ENCODE assay signal across 20 mouse cellular contexts in the genomic region with DNA sequence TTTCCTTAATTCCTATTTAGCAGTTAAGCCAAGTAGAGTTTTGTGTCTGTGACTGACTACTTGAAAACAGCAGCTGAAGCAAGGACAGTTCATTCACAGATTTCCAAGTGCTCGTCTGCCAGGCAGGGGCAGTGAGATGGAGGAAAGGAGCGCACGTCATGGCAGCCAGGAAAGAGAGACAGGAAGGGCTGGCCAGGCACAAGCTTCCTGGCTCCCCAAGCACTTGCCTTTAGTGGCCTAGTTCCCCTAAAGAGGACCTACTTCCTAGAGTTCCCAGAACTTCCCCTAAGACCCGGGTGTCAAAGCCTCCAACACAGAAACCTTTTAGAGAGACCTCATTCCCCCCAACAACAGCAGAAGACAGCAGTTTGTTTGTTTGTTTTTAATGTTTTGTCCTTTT. TPM values are rescaled to one million over a fixed set of nuclear protein-coding genes. Genes with fewer than 3 reads are reported as not detected.
A peak's percentile ranks its signal among the peaks of the same experiment; 100 is the strongest.
DNase-seq lines count a peak whose midpoint lies in the region; ATAC-seq and TF ChIP-seq lines count a peak whose summit lies in the region.
"Had no signal": no experiment of that assay in that cellular context is flagged by ENCODE, and none has a peak within 500 bp of the region (broad histone marks: within the 10 kb centered on the region; RNA-seq: fewer than 3 reads in every experiment).

No protein-coding gene starts in this region.

- H3K4me2 ChIP-seq in heart, embryonic 13.5 days, result no peak overlapping the region
- no peak overlapping the region for H3K4me2 ChIP-seq in kidney, postnatal 0 days (ENCODE audit: low read length)
- no peak overlapping the region for H3K4me2 ChIP-seq in forebrain, embryonic 15.5 days (replicated peaks)
- H3K4me2 ChIP-seq in forebrain, postnatal 0 days (ENCODE audit: low read depth), result no peak overlapping the region
- H3K4me2 ChIP-seq: embryonic facial prominence, embryonic 13.5 days; liver, embryonic 13.5 days; stomach, embryonic 15.5 days had no signal

- no peak overlapping the region for H3K9ac ChIP-seq in heart, embryonic 13.5 days
- no peak overlapping the region for H3K9ac ChIP-seq in kidney, postnatal 0 days (ENCODE audit: low read depth, low read length)
- no peak overlapping the region for H3K9ac ChIP-seq in forebrain, embryonic 15.5 days (replicated peaks)
- no peak overlapping the region for H3K9ac ChIP-seq in forebrain, postnatal 0 days
- H3K9ac ChIP-seq: embryonic facial prominence, embryonic 13.5 days; liver, embryonic 13.5 days; stomach, embryonic 15.5 days had no signal

- TF ChIP-seq CTCF in kidney, postnatal 0 days (IDR thresholded peaks at IDR 0.05; ENCODE audit: low read depth), result no peak
- TF ChIP-seq CTCF in forebrain, postnatal 0 days (IDR thresholded peaks at IDR 0.05; ENCODE audit: low read depth), result no peak

- no peak overlapping the region for H3K4me3 ChIP-seq in heart, embryonic 13.5 days
- H3K4me3 ChIP-seq in kidney, postnatal 0 days (replicated peaks; ENCODE audit: low read depth, low read length), result no peak overlapping the region
- no peak overlapping the region for H3K4me3 ChIP-seq in forebrain, embryonic 15.5 days
- no peak overlapping the region for H3K4me3 ChIP-seq in forebrain, postnatal 0 days (ENCODE audit: low read depth, low read length)
- H3K4me3 ChIP-seq: embryonic facial prominence, embryonic 13.5 days; hindbrain, embryonic 10.5 days; left cerebral cortex, adult 2 months; liver, embryonic 13.5 days; stomach, embryonic 15.5 days had no signal

- H3K27me3 ChIP-seq in heart, embryonic 13.5 days (replicated peaks), result no peaks in the 10 kb centered on the region
- H3K27me3 ChIP-seq in kidney, postnatal 0 days (ENCODE audit: insufficient read depth, low read length), result no peaks in the 10 kb centered on the region
- H3K27me3 ChIP-seq in forebrain, embryonic 15.5 days, result no peaks in the 10 kb centered on the region
- H3K27me3 ChIP-seq in forebrain, postnatal 0 days (ENCODE audit: insufficient read depth, low read length), result no peaks in the 10 kb centered on the region
- H3K27me3 ChIP-seq: embryonic facial prominence, embryonic 13.5 days; liver, embryonic 13.5 days; stomach, embryonic 15.5 days had no signal

- WGBS in heart, embryonic 13.5 days, result 68% methylated on average over 4 of the region's 4 CpGs
- WGBS in kidney, postnatal 0 days, result 74% methylated on average over 4 of the region's 4 CpGs
- WGBS in forebrain, embryonic 15.5 days, result 89% methylated on average over 4 of the region's 4 CpGs
- WGBS in forebrain, postnatal 0 days, result 93% methylated on average over 4 of the region's 4 CpGs

- no peak for ATAC-seq in heart, embryonic 13.5 days (ENCODE audit: extremely low read depth, insufficient number of reproducible peaks, low FRiP score, low TSS enrichment)
- ATAC-seq in kidney, postnatal 0 days (replicated peaks; ENCODE audit: low FRiP score, low read depth), result no peak
- peak; percentile 86 for ATAC-seq in granulocyte monocyte progenitor cell, adult 5-6 weeks (replicated peaks; ENCODE audit: poor library complexity, severe bottlenecking)
- no peak for ATAC-seq in forebrain, embryonic 15.5 days (replicated peaks)
- no peak for ATAC-seq in forebrain, postnatal 0 days
- ATAC-seq: activated CD4-positive, CD25-positive, alpha-beta regulatory T cell, adult 4 months had no signal

- peaks cover 98% of the 10 kb centered on the region for H3K36me3 ChIP-seq in heart, embryonic 13.5 days
- H3K36me3 ChIP-seq in kidney, postnatal 0 days (ENCODE audit: insufficient read depth, low read length), result peaks cover 56% of the 10 kb centered on the region
- H3K36me3 ChIP-seq in forebrain, embryonic 15.5 days, result peaks cover 53% of the 10 kb centered on the region
- H3K36me3 ChIP-seq in forebrain, postnatal 0 days (ENCODE audit: insufficient read depth), result peaks cover 59% of the 10 kb centered on the region

- H3K9me3 ChIP-seq in heart, embryonic 13.5 days, result no peaks in the 10 kb centered on the region
- H3K9me3 ChIP-seq in kidney, postnatal 0 days (replicated peaks; ENCODE audit: low read length), result no peaks in the 10 kb centered on the region
- H3K9me3 ChIP-seq in forebrain, embryonic 15.5 days, result no peaks in the 10 kb centered on the region
- H3K9me3 ChIP-seq in forebrain, postnatal 0 days (ENCODE audit: low read length), result no peaks in the 10 kb centered on the region
- H3K9me3 ChIP-seq: embryonic facial prominence, embryonic 13.5 days; hindbrain, embryonic 10.5 days; liver, embryonic 13.5 days; stomach, embryonic 15.5 days had no signal

- H3K27ac ChIP-seq in heart, embryonic 13.5 days (replicated peaks), result peak overlapping the region; percentile 58
- peak overlapping the region; percentile 48; the same call in 1 of the 2 replicates for H3K27ac ChIP-seq in kidney, postnatal 0 days
- no peak overlapping the region for H3K27ac ChIP-seq in forebrain, embryonic 15.5 days (replicated peaks)
- H3K27ac ChIP-seq in forebrain, postnatal 0 days (ENCODE audit: low read depth, low read length), result no peak overlapping the region
- H3K27ac ChIP-seq: embryonic facial prominence, embryonic 13.5 days; hindbrain, embryonic 10.5 days; left cerebral cortex, adult 2 months; liver, embryonic 13.5 days; stomach, embryonic 15.5 days had no signal

- 0 out of 2 replicates have a peak, but pooled peaks cover 7% of the 10 kb centered on the region for H3K4me1 ChIP-seq in heart, embryonic 13.5 days
- no peaks in the 10 kb centered on the region for H3K4me1 ChIP-seq in kidney, postnatal 0 days (replicated peaks; ENCODE audit: insufficient read depth, low read length)
- H3K4me1 ChIP-seq in forebrain, embryonic 15.5 days, result no peaks in the 10 kb centered on the region
- no peaks in the 10 kb centered on the region for H3K4me1 ChIP-seq in forebrain, postnatal 0 days (ENCODE audit: insufficient read depth)
- H3K4me1 ChIP-seq: embryonic facial prominence, embryonic 13.5 days; hindbrain, embryonic 10.5 days; stomach, embryonic 15.5 days had no signal

- DNase-seq in heart, adult 9 months (ENCODE audit: low spot score in 2 of 2), result no peak
- no peak for DNase-seq in kidney, postnatal 0 days (ENCODE audit: low spot score)
- no peak for DNase-seq in kidney, postnatal 4 days
- DNase-seq in 416B (ENCODE audit: low read depth), result peak; percentile 29
- DNase-seq in forebrain, postnatal 0 days, result no peak
- DNase-seq: adrenal gland, postnatal 36 days; cerebellum, adult 9-10 months; gastrocnemius, postnatal 14 days; kidney, adult 8-10 months; liver, embryonic 13.5 days; spleen, adult 18-20 months; thymus, adult 2 months had no signal

RNA-seq across cellular contexts. Expression of a gene that starts 18.0 kb away (rescaled TPM):
- polyA plus RNA-seq in heart, embryonic 13.5 days (2015; fragmentation: Nextera tagmentation; extraction: Ambion mirVana), result 105 and 113 TPM in 2 replicates
- polyA plus RNA-seq in kidney, postnatal 0 days (2015; fragmentation: Nextera tagmentation; extraction: Ambion mirVana), result 152 and 161 TPM in 2 replicates
- total RNA-seq in granulocyte monocyte progenitor cell, adult 5-6 weeks (2014; fragmentation: Nextera tagmentation), result 45.1 and 51.5 TPM in 2 replicates
- total RNA-seq in granulocyte monocyte progenitor cell, adult 5-6 weeks (2017), result 13.2 and 15.8 TPM in 2 replicates
- polyA plus RNA-seq in forebrain, embryonic 15.5 days (2015; fragmentation: Nextera tagmentation; extraction: Ambion mirVana), result 138 and 139 TPM in 2 replicates
- total RNA-seq in forebrain, postnatal 0 days (2014; rRNA removed), result 36.6 and 40.0 TPM in 2 replicates
- 133 and 140 TPM in 2 replicates for polyA plus RNA-seq in forebrain, postnatal 0 days (2015; fragmentation: Nextera tagmentation; extraction: Ambion mirVana)

RNA-seq across cellular contexts. Expression of a gene that starts 34.5 kb away (rescaled TPM):
- 107 TPM in 2 replicates for polyA plus RNA-seq in heart, embryonic 13.5 days (2015; fragmentation: Nextera tagmentation; extraction: Ambion mirVana)
- polyA plus RNA-seq in kidney, postnatal 0 days (2015; fragmentation: Nextera tagmentation; extraction: Ambion mirVana), result 85.9 and 99.0 TPM in 2 replicates
- 28.3 and 33.5 TPM in 2 replicates for total RNA-seq in granulocyte monocyte progenitor cell, adult 5-6 weeks (2014; fragmentation: Nextera tagmentation)
- total RNA-seq in granulocyte monocyte progenitor cell, adult 5-6 weeks (2017), result 16.6 and 21.6 TPM in 2 replicates
- 95.8 and 102 TPM in 2 replicates for polyA plus RNA-seq in forebrain, embryonic 15.5 days (2015; fragmentation: Nextera tagmentation; extraction: Ambion mirVana)
- 123 and 167 TPM in 2 replicates for total RNA-seq in forebrain, postnatal 0 days (2014; rRNA removed)
- 96.1 and 109 TPM in 2 replicates for polyA plus RNA-seq in forebrain, postnatal 0 days (2015; fragmentation: Nextera tagmentation; extraction: Ambion mirVana)

RNA-seq across cellular contexts. Expression of a gene that starts 40.4 kb away (rescaled TPM):
- polyA plus RNA-seq in heart, embryonic 13.5 days (2015; fragmentation: Nextera tagmentation; extraction: Ambion mirVana), result 24.4 and 26.6 TPM in 2 replicates
- 39.4 and 41.5 TPM in 2 replicates for polyA plus RNA-seq in kidney, postnatal 0 days (2015; fragmentation: Nextera tagmentation; extraction: Ambion mirVana)
- 37.0 and 39.8 TPM in 2 replicates for total RNA-seq in granulocyte monocyte progenitor cell, adult 5-6 weeks (2014; fragmentation: Nextera tagmentation)
- 11.4 and 14.1 TPM in 2 replicates for total RNA-seq in granulocyte monocyte progenitor cell, adult 5-6 weeks (2017)
- 45.1 and 47.6 TPM in 2 replicates for polyA plus RNA-seq in forebrain, embryonic 15.5 days (2015; fragmentation: Nextera tagmentation; extraction: Ambion mirVana)
- total RNA-seq in forebrain, postnatal 0 days (2014; rRNA removed), result 27.7 and 37.7 TPM in 2 replicates
- 79.2 and 80.7 TPM in 2 replicates for polyA plus RNA-seq in forebrain, postnatal 0 days (2015; fragmentation: Nextera tagmentation; extraction: Ambion mirVana)

RNA-seq across cellular contexts. Expression of a gene that starts 43.4 kb away (rescaled TPM):
- polyA plus RNA-seq in heart, embryonic 13.5 days (2015; fragmentation: Nextera tagmentation; extraction: Ambion mirVana), result 31.8 and 32.3 TPM in 2 replicates
- polyA plus RNA-seq in kidney, postnatal 0 days (2015; fragmentation: Nextera tagmentation; extraction: Ambion mirVana), result 54.1 and 55.9 TPM in 2 replicates
- total RNA-seq in granulocyte monocyte progenitor cell, adult 5-6 weeks (2014; fragmentation: Nextera tagmentation), result 34.2 and 72.9 TPM in 2 replicates
- total RNA-seq in granulocyte monocyte progenitor cell, adult 5-6 weeks (2017), result 19.3 and 34.8 TPM in 2 replicates
- polyA plus RNA-seq in forebrain, embryonic 15.5 days (2015; fragmentation: Nextera tagmentation; extraction: Ambion mirVana), result 79.9 and 80.7 TPM in 2 replicates
- 55.6 and 58.6 TPM in 2 replicates for total RNA-seq in forebrain, postnatal 0 days (2014; rRNA removed)
- polyA plus RNA-seq in forebrain, postnatal 0 days (2015; fragmentation: Nextera tagmentation; extraction: Ambion mirVana), result 34.8 and 37.6 TPM in 2 replicates

Comparison
In these comparisons a context has a peak if more than half of its experiments do, and no peak if none do; other contexts are left out.
1. H3K27ac ChIP-seq: peak in heart, embryonic 13.5 days (single experiment) and kidney, postnatal 0 days (single experiment); none in forebrain, embryonic 15.5 days (single experiment) and forebrain, postnatal 0 days (single experiment).